Mouse (Mus musculus): ENCODE measurements around the gene Mcidas.

- TF ChIP-seq CTCF (IDR thresholded peaks at IDR 0.05; ENCODE audit: low read depth, low read length) (no peak), EP300 (IDR thresholded peaks at IDR 0.05; ENCODE audit: insufficient read depth, low read depth, low read length) (no peak)
These were observed 54.0 kb downstream of the Mcidas start for GRCm38 (mm10) chr13:113047647-113048046.
